Mouse (Mus musculus) heart, embryonic 11.5 days (tissue): ENCODE measurements around the gene Fgf10. TPM values are rescaled to one million over a fixed set of nuclear protein-coding genes. Genes with fewer than 3 reads are reported as not detected.

Experiments used
- ATAC-seq: fragments of 200-750 bp; cut with Nextera tagmentation; replicated peaks from 2 replicates; pipeline ENCODE4 v1.8.0; 2017; ENCODE audit warnings: moderate library complexity; ENCODE audit not compliant: insufficient number of reproducible peaks, low FRiP score, low TSS enrichment
- H3K27ac ChIP-seq: fragments of 300-500 bp; sonication (generic); 2 replicates; pipeline ENCODE4 v1.5.1; 2014; ENCODE audit warnings: mild to moderate bottlenecking, low read depth, low read length
- H3K27me3 ChIP-seq: fragments of 300-500 bp; sonication (generic); 2 replicates; pipeline ENCODE4 v1.6.1; 2014; ENCODE audit warnings: mild to moderate bottlenecking, low read length, mixed read lengths; ENCODE audit not compliant: control insufficient read depth, insufficient read depth
- H3K36me3 ChIP-seq: fragments of 300-500 bp; sonication (generic); 2 replicates; pipeline ENCODE4 v1.6.1; 2014; ENCODE audit warnings: mild to moderate bottlenecking, low read length, moderate library complexity, mixed read lengths; ENCODE audit not compliant: control insufficient read depth, insufficient read depth
- H3K4me1 ChIP-seq: fragments of 300-500 bp; sonication (generic); 2 replicates; pipeline ENCODE4 v1.6.1; 2014; ENCODE audit warnings: low read length; ENCODE audit not compliant: control insufficient read depth, insufficient read depth
- H3K4me2 ChIP-seq: fragments of 300-500 bp; sonication (generic); 2 replicates; pipeline ENCODE4 v1.6.1; 2014; ENCODE audit warnings: mild to moderate bottlenecking, moderate library complexity
- H3K4me3 ChIP-seq: fragments of 300-500 bp; sonication (generic); 2 replicates; pipeline ENCODE4 v1.5.1; 2014; ENCODE audit warnings: low read depth, low read length
- H3K9ac ChIP-seq: fragments of 300-500 bp; sonication (generic); 2 replicates; pipeline ENCODE4 v1.6.1; 2014; ENCODE audit warnings: mild to moderate bottlenecking, low read depth, low read length, moderate library complexity
- H3K9me3 ChIP-seq: fragments of 300-500 bp; sonication (generic); replicated peaks from 2 replicates; pipeline ENCODE4 v1.6.1; 2016; ENCODE audit warnings: low read length; ENCODE audit not compliant: control insufficient read depth
- WGBS: fragments of 180-500 bp; shearing (Covaris S2); extraction: QIAGEN DNeasy Blood & Tissue Kit; methylation state at CpG from one replicate; pipeline ENCODE4 v1.1.7; 2014; ENCODE audit not compliant: insufficient replicate concordance; 5-methylcytosine and 5-hydroxymethylcytosine counted together
- polyA plus RNA-seq: library from polyadenylated mRNA; unstranded; fragments of >200 nt; fragmentation: Nextera tagmentation; extraction: Ambion mirVana; gene quantifications from 2 replicates; pipeline ENCODE4 v1.2.1, GENCODE M21; 2014

Gene Fgf10
- polyA plus RNA-seq, 1 experiment from 2014 or later, result 1.1 TPM

DNA sequence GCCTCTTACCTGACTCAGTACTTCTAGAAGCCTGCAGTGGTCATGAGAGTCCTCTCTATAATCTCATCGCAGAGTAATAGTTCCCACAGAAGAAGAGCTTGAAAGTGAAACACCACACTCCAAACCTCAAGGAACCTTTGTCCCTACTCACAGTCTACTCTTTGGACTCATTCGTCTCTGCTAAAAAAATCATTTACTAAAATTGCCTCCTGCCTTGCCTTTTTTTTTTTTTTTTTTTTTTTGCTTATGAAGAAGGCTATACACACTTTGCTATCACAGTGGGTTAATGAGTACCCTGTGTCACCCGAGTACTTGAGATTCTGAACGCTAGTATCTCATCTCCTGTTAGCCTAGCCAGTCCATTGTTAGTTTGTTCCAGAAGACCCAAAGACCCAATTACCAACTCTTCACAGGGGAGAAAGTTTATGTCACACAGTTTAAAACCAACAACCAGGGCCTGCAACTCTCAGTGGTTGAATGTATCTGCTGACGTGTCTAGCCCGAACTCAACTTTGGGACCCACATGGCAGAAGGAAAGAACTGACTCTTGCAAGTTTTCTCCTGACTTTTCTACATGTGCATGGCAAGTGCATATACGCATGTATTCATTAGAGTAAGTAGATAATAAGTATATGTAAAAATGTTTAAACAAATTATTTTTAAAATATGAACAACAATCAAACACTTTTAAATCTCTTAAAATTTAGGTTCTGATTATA is 10.8 kb upstream of the Fgf10 start:
- 87% methylated on average over 7 of the region's 7 CpGs for WGBS
- Histone ChIP-seq H3K4me2 (no peak overlapping the region), H3K4me1 (no peaks in the 10 kb centered on the region), H3K27me3 (no peaks in the 10 kb centered on the region), H3K4me3 (no peak overlapping the region), H3K27ac (no peak overlapping the region), H3K36me3 (no peaks in the 10 kb centered on the region), H3K9me3 (no peaks in the 10 kb centered on the region), H3K9ac (no peak overlapping the region)
- ATAC-seq, result no peak

DNA sequence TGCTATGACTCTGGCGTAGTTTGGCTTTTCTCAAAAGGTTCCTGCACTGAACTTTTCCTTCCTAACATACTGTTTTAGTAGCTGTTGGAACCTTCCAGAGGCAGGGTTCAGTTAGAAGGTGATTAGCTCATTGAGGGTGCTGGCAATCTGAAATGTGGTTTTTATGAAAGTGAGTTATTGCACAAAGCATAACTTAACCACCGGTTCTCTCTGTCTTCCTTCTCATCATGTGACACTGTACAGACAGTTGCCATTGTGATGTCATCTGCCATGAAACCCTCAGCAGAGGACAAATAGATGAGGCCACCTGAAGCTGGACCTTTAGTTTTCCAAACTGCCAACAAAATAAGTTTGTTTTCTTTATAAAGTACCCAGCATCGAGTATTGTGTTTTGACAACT is 7.9 kb upstream of the Fgf10 start:
- H3K9me3 ChIP-seq, result no peaks in the 10 kb centered on the region
- no peak for ATAC-seq
- no peaks in the 10 kb centered on the region for H3K27me3 ChIP-seq
- 71% methylated on average over 3 of the region's 3 CpGs for WGBS
- H3K9ac ChIP-seq, result no peak overlapping the region
- no peak overlapping the region for H3K4me2 ChIP-seq
- H3K4me3 ChIP-seq, result no peak overlapping the region
- H3K4me1 ChIP-seq, result no peaks in the 10 kb centered on the region
- no peak overlapping the region for H3K27ac ChIP-seq
- no peaks in the 10 kb centered on the region for H3K36me3 ChIP-seq

DNA sequence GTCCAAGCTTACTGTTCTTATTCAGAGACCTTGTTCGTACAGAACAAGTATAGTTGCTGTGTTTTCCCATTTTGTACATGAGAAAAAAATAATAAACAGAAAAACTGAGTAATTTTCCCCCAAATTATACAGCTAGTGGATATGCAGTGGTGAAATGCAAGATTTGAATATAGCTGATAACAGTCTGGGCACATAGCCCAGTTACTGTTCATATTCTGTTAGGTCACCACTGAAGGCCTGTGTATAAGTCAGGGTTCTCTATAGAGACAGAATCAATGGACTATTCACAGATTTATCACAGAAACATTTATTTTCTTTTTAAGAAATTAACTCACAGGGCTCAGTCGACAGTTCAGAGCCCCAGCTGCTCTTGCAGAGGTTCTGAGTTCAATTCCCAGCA is 4.7 kb upstream of the Fgf10 start:
- no peak overlapping the region for H3K4me2 ChIP-seq
- H3K27me3 ChIP-seq, result no peaks in the 10 kb centered on the region
- no peaks in the 10 kb centered on the region for H3K36me3 ChIP-seq
- H3K4me1 ChIP-seq, result no peaks in the 10 kb centered on the region
- no peak overlapping the region for H3K9ac ChIP-seq
- no peak overlapping the region for H3K27ac ChIP-seq
- no peak for ATAC-seq
- H3K9me3 ChIP-seq, result no peaks in the 10 kb centered on the region
- 67% methylated on average over 2 of the region's 2 CpGs for WGBS
- no peak overlapping the region for H3K4me3 ChIP-seq

DNA sequence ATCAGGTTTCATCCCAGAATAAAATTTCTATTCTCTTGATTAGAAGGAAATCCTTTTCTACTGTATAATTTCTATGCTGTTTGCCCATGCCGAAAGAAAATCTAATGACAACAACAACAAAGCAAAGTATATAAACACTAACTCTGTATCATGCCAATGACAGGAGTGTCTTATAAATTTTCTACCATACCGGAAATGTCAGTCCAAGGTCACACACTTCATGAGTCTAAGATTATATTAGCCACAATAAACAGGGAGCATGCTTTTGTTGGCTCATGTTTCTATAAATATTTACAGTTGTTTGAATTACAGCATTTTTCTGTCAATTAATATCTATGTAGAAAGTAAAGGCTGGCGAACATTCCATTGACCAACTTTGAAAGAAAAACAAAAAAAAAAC is 9.6 kb downstream of the Fgf10 start:
- no peak for ATAC-seq
- Histone ChIP-seq H3K27me3 (no peaks in the 10 kb centered on the region), H3K9me3 (no peaks in the 10 kb centered on the region), H3K9ac (no peak overlapping the region), H3K4me1 (no peaks in the 10 kb centered on the region), H3K4me2 (no peak overlapping the region), H3K4me3 (no peak overlapping the region), H3K36me3 (no peaks in the 10 kb centered on the region), H3K27ac (no peak overlapping the region)
- 81% methylated on average over 3 of the region's 3 CpGs for WGBS

DNA sequence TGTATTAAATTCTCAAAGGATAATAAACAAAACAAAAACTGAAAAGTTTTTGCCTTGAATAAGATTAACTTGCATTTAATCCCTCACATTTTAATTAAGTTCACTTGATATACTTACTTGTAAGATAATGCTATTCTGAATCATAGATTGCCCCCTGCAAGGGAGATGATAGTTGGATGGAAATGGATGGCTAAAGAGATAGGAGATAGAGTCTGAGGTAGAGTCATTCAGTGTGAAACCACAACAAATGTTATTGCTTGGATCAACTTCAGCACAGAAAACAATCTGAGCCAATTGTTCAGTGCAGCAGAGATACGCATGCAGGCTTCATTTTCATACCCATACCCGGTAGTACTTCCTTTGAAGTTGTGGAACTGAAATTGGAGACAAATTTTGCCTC is 23.5 kb downstream of the Fgf10 start:
- ATAC-seq, result no peak
- 92% methylated on average over 2 of the region's 2 CpGs for WGBS
- H3K27me3 ChIP-seq, result peaks cover 9% of the 10 kb centered on the region
- H3K36me3 ChIP-seq, result no peaks in the 10 kb centered on the region
- H3K4me3 ChIP-seq, result no peak overlapping the region
- H3K9me3 ChIP-seq, result no peaks in the 10 kb centered on the region
- H3K4me2 ChIP-seq, result no peak overlapping the region
- H3K27ac ChIP-seq, result no peak overlapping the region
- H3K4me1 ChIP-seq, result peaks cover 3% of the 10 kb centered on the region; the same call in 1 of the 2 replicates
- H3K9ac ChIP-seq, result no peak overlapping the region

DNA sequence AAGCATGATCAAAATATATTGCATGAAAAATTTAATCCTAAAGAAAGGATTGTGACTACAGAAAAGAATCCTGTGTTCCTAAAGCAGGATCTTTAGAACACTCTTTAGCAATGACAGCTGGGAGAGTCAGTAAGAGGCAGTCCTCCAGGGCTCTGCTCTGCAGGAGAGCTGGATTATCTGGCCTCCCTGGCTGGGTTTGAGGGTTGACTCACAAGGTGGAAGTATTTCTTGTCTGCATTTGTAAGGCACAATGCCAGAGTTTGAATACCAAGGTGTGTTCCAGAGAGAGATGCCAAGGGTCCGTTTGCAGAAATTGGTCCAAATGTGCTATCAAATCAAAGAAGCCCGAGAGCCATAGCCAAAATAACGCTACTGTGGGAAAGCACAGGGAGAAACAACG is 25.5 kb downstream of the Fgf10 start:
- Histone ChIP-seq H3K27ac (no peak overlapping the region), H3K27me3 (peaks cover 4% of the 10 kb centered on the region; the same call in 1 of the 2 replicates), H3K4me1 (peaks cover 3% of the 10 kb centered on the region; the same call in 1 of the 2 replicates), H3K36me3 (no peaks in the 10 kb centered on the region), H3K9me3 (no peaks in the 10 kb centered on the region), H3K4me3 (no peak overlapping the region), H3K4me2 (peak overlapping the region; percentile 45; the same call in 1 of the 2 replicates), H3K9ac (no peak overlapping the region)
- 12% methylated on average over 4 of the region's 4 CpGs for WGBS
- ATAC-seq, result no peak

DNA sequence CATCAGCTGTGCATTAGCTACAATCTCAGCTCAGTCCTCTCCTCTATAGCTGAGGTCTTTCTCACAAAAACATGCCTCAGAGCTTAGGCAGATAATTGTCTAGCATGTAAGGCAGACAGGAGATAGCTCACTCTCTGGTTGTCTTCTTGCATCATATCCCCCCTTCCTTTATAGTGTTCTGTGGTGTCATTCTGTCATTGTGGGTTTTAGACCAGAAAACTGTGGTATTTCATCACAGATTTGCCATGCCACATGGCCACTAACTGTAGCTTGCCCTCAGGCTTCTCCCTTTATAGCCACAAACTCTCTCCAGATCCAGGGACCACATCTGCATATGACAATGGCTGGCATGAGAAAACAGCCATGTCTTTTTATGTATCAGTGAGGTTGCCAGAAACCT is 34.1 kb downstream of the Fgf10 start:
- Histone ChIP-seq H3K36me3 (no peaks in the 10 kb centered on the region), H3K9ac (no peak overlapping the region), H3K27me3 (no peaks in the 10 kb centered on the region), H3K27ac (no peak overlapping the region), H3K4me3 (no peak overlapping the region), H3K4me1 (no peaks in the 10 kb centered on the region), H3K9me3 (no peaks in the 10 kb centered on the region), H3K4me2 (no peak overlapping the region)
- ATAC-seq, result no peak

DNA sequence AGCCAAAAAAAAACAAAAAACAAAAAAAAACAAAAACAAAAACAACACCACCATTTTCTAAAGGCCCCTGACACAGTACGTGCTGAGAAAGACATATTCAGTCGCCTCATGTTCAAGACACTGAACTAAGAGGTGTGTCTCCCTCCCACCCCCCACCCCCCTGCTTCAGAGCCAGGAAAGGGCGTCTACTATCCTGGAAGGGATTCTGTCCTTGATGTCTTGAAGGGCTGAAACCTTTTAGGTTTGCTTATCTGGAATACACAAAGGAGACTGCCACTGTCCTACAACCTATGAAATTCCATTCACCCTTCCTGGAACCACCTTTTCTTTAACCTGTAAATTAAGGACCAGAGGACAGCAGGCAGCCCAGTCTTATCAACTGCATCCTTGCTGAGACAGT is 36.1 kb downstream of the Fgf10 start:
- H3K4me2 ChIP-seq, result no peak overlapping the region
- no peak overlapping the region for H3K27ac ChIP-seq
- no peaks in the 10 kb centered on the region for H3K9me3 ChIP-seq
- no peaks in the 10 kb centered on the region for H3K36me3 ChIP-seq
- no peaks in the 10 kb centered on the region for H3K27me3 ChIP-seq
- WGBS, result 72% methylated on average over 3 of the region's 3 CpGs
- no peaks in the 10 kb centered on the region for H3K4me1 ChIP-seq
- ATAC-seq, result no peak
- H3K9ac ChIP-seq, result no peak overlapping the region
- H3K4me3 ChIP-seq, result no peak overlapping the region

DNA sequence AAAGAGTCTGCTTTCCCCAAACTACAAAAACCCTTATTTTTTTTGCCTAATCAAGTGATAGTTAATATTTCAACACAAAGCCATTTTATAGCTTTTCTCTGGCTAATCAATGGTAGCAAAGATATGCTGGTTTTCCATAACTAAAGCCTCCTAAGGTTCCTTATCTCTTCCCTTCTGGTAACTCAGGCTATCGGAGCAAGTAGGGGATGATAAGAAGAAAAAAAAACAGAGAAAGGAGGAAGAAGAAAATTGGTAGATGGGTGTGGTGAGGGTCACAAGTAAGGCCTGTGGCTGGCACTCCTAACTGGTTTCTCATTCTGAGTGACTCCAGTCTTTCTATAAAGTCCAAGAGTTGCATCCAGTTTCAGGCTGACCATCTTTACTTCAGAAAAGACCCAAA is 40.3 kb downstream of the Fgf10 start:
- 11% methylated on average over 1 of the region's 1 CpGs for WGBS

More for the DNA sequence above, 40.3 kb downstream of the Fgf10 start:
- H3K9ac ChIP-seq, result no peak overlapping the region
- H3K27me3 ChIP-seq, result peaks cover 3% of the 10 kb centered on the region; the same call in 1 of the 2 replicates
- H3K4me1 ChIP-seq, result no peaks in the 10 kb centered on the region
- ATAC-seq, result no peak
- no peak overlapping the region for H3K27ac ChIP-seq
- no peaks in the 10 kb centered on the region for H3K36me3 ChIP-seq
- H3K4me2 ChIP-seq, result no peak overlapping the region
- no peaks in the 10 kb centered on the region for H3K9me3 ChIP-seq
- no peak overlapping the region for H3K4me3 ChIP-seq
